Mouse (Mus musculus): ENCODE data around the gene Mrpl54. TPM values are rescaled to one million over a fixed set of nuclear protein-coding genes. Genes with fewer than 3 reads are reported as not detected.
A peak's percentile ranks its signal among the peaks of the same experiment; 100 is the strongest.

Mrpl54 gene
- polyA plus RNA-seq, 1 experiment from 2014 or later = 138 TPM

GRCm38 (mm10) chr10:81302781-81303218 is 36.1 kb upstream of the Mrpl54 start:
- H3K4me2 ChIP-seq = peak overlapping the region; percentile 9; the same call in 1 of the 2 replicates
- ATAC-seq (ENCODE audit: low FRiP score) = no peak
- H3K27ac ChIP-seq = no peak overlapping the region
- 73% methylated on average over 14 of the region's 14 CpGs for WGBS
- peaks cover 26% of the 10 kb centered on the region for H3K36me3 ChIP-seq (replicated peaks)
- H3K9ac ChIP-seq = 0 out of 2 replicates have a peak overlapping the region, but pooled peaks have one; percentile 5
- no peaks in the 10 kb centered on the region for H3K27me3 ChIP-seq
- peaks cover 33% of the 10 kb centered on the region for H3K4me1 ChIP-seq
- no peak overlapping the region for H3K4me3 ChIP-seq (replicated peaks)
- H3K9me3 ChIP-seq = no peaks in the 10 kb centered on the region

- H3K4me1 ChIP-seq = peaks cover 33% of the 10 kb centered on the region
- H3K27me3 ChIP-seq = no peaks in the 10 kb centered on the region
- no peak for ATAC-seq (ENCODE audit: low FRiP score)
- H3K9ac ChIP-seq = no peak overlapping the region
- H3K27ac ChIP-seq = peak overlapping the region; percentile 32; the same call in 1 of the 2 replicates
- no peak overlapping the region for H3K4me3 ChIP-seq (replicated peaks)
- peaks cover 21% of the 10 kb centered on the region for H3K36me3 ChIP-seq (replicated peaks)
- no peaks in the 10 kb centered on the region for H3K9me3 ChIP-seq
- H3K4me2 ChIP-seq = no peak overlapping the region
- 73% methylated on average over 4 of the region's 4 CpGs for WGBS
These were observed 35.6 kb upstream of the Mrpl54 start for GRCm38 (mm10) chr10:81302288-81302687.

- Histone ChIP-seq H3K9me3 (no peaks in the 10 kb centered on the region), H3K9ac (no peak overlapping the region), H3K36me3 (replicated peaks) (peaks cover 14% of the 10 kb centered on the region), H3K4me1 (peaks cover 33% of the 10 kb centered on the region), H3K27ac (no peak overlapping the region), H3K4me3 (replicated peaks) (no peak overlapping the region), H3K27me3 (no peaks in the 10 kb centered on the region), H3K4me2 (no peak overlapping the region)
- 86% methylated on average over 9 of the region's 9 CpGs for WGBS
- no peak for ATAC-seq (ENCODE audit: low FRiP score)
These were observed 34.6 kb upstream of the Mrpl54 start for GRCm38 (mm10) chr10:81301321-81301720.

GRCm38 (mm10) chr10:81300352-81300907 is 33.7 kb upstream of the Mrpl54 start:
- ATAC-seq (ENCODE audit: low FRiP score) = no peak
- WGBS = 85% methylated on average over 9 of the region's 9 CpGs
- H3K4me3 ChIP-seq (replicated peaks) = no peak overlapping the region
- no peaks in the 10 kb centered on the region for H3K9me3 ChIP-seq
- no peak overlapping the region for H3K9ac ChIP-seq
- H3K27ac ChIP-seq = no peak overlapping the region
- H3K36me3 ChIP-seq (replicated peaks) = peaks cover 11% of the 10 kb centered on the region; the same call in 1 of the 2 replicates
- H3K4me2 ChIP-seq = no peak overlapping the region
- peaks cover 37% of the 10 kb centered on the region for H3K4me1 ChIP-seq
- H3K27me3 ChIP-seq = no peaks in the 10 kb centered on the region

- Histone ChIP-seq H3K9ac (peak overlapping the region; percentile 7; the same call in 1 of the 2 replicates), H3K9me3 (no peaks in the 10 kb centered on the region), H3K4me1 (peaks cover 43% of the 10 kb centered on the region), H3K27ac (no peak overlapping the region), H3K27me3 (no peaks in the 10 kb centered on the region), H3K36me3 (replicated peaks) (peaks cover 12% of the 10 kb centered on the region; the same call in 1 of the 2 replicates), H3K4me2 (no peak overlapping the region), H3K4me3 (replicated peaks) (no peak overlapping the region)
- 88% methylated on average over 14 of the region's 14 CpGs for WGBS
- no peak for ATAC-seq (ENCODE audit: low FRiP score)
These were observed 33.0 kb upstream of the Mrpl54 start for GRCm38 (mm10) chr10:81299585-81300351.

- 96% methylated on average over 17 of the region's 17 CpGs for WGBS
- Histone ChIP-seq H3K4me1 (peaks cover 49% of the 10 kb centered on the region), H3K9me3 (no peaks in the 10 kb centered on the region), H3K27me3 (no peaks in the 10 kb centered on the region), H3K36me3 (replicated peaks) (peaks cover 12% of the 10 kb centered on the region; the same call in 1 of the 2 replicates), H3K4me2 (no peak overlapping the region), H3K9ac (no peak overlapping the region), H3K27ac (no peak overlapping the region), H3K4me3 (replicated peaks) (no peak overlapping the region)
- ATAC-seq (ENCODE audit: low FRiP score) = no peak
These were observed 31.8 kb upstream of the Mrpl54 start for GRCm38 (mm10) chr10:81298369-81299100.

- H3K27me3 ChIP-seq = no peaks in the 10 kb centered on the region
- no peak overlapping the region for H3K27ac ChIP-seq
- no peaks in the 10 kb centered on the region for H3K9me3 ChIP-seq
- H3K4me3 ChIP-seq (replicated peaks) = no peak overlapping the region
- WGBS = 84% methylated on average over 10 of the region's 10 CpGs
- peaks cover 12% of the 10 kb centered on the region; the same call in 1 of the 2 replicates for H3K36me3 ChIP-seq (replicated peaks)
- H3K9ac ChIP-seq = no peak overlapping the region
- H3K4me2 ChIP-seq = no peak overlapping the region
- peaks cover 44% of the 10 kb centered on the region for H3K4me1 ChIP-seq
- ATAC-seq (ENCODE audit: low FRiP score) = no peak
These were observed 31.1 kb upstream of the Mrpl54 start for GRCm38 (mm10) chr10:81297845-81298244.

GRCm38 (mm10) chr10:81297246-81297645 is 30.5 kb upstream of the Mrpl54 start:
- H3K4me1 ChIP-seq = peaks cover 38% of the 10 kb centered on the region
- H3K27ac ChIP-seq = no peak overlapping the region
- H3K9ac ChIP-seq = no peak overlapping the region
- H3K36me3 ChIP-seq (replicated peaks) = peaks cover 12% of the 10 kb centered on the region; the same call in 1 of the 2 replicates
- H3K4me3 ChIP-seq (replicated peaks) = no peak overlapping the region
- H3K27me3 ChIP-seq = no peaks in the 10 kb centered on the region; the same call in 1 of the 2 replicates
- 84% methylated on average over 6 of the region's 6 CpGs for WGBS
- no peaks in the 10 kb centered on the region for H3K9me3 ChIP-seq
- H3K4me2 ChIP-seq = no peak overlapping the region
- no peak for ATAC-seq (ENCODE audit: low FRiP score)

GRCm38 (mm10) chr10:81295185-81295584 is 28.5 kb upstream of the Mrpl54 start:
- no peak overlapping the region for H3K4me3 ChIP-seq (replicated peaks)
- peaks cover 12% of the 10 kb centered on the region; the same call in 1 of the 2 replicates for H3K36me3 ChIP-seq (replicated peaks)
- no peaks in the 10 kb centered on the region for H3K9me3 ChIP-seq
- 93% methylated on average over 6 of the region's 6 CpGs for WGBS
- H3K27me3 ChIP-seq = peaks cover 13% of the 10 kb centered on the region
- no peak for ATAC-seq (ENCODE audit: low FRiP score)
- H3K4me2 ChIP-seq = peak overlapping the region; percentile 98; the same call in 1 of the 2 replicates
- H3K4me1 ChIP-seq = peaks cover 40% of the 10 kb centered on the region
- 0 out of 2 replicates have a peak overlapping the region, but pooled peaks have one; percentile 30 for H3K9ac ChIP-seq
- no peak overlapping the region for H3K27ac ChIP-seq

- Histone ChIP-seq H3K9me3 (no peaks in the 10 kb centered on the region), H3K27me3 (peaks cover 21% of the 10 kb centered on the region), H3K4me2 (peak overlapping the region; percentile 98), H3K9ac (peak overlapping the region; percentile 82), H3K27ac (no peak overlapping the region), H3K4me3 (replicated peaks) (peak overlapping the region; percentile 87), H3K4me1 (peaks cover 37% of the 10 kb centered on the region), H3K36me3 (replicated peaks) (peaks cover 12% of the 10 kb centered on the region; the same call in 1 of the 2 replicates)
- 79% methylated on average over 8 of the region's 8 CpGs for WGBS
- no peak for ATAC-seq (ENCODE audit: low FRiP score)
These were observed 27.7 kb upstream of the Mrpl54 start for GRCm38 (mm10) chr10:81294442-81294841.

GRCm38 (mm10) chr10:81293334-81294030 is 26.7 kb upstream of the Mrpl54 start:
- peak; percentile 13 for ATAC-seq (ENCODE audit: low FRiP score)
- H3K4me1 ChIP-seq = peaks cover 39% of the 10 kb centered on the region

More at GRCm38 (mm10) chr10:81293334-81294030, 26.7 kb upstream of the Mrpl54 start:
- H3K4me3 ChIP-seq (replicated peaks) = peak overlapping the region; percentile 87
- H3K4me2 ChIP-seq = peak overlapping the region; percentile 98
- peak overlapping the region; percentile 82 for H3K9ac ChIP-seq
- peaks cover 24% of the 10 kb centered on the region for H3K27me3 ChIP-seq
- peak overlapping the region; percentile 91 for H3K27ac ChIP-seq
- WGBS = 3% methylated on average over 25 of the region's 25 CpGs
- H3K36me3 ChIP-seq (replicated peaks) = peaks cover 12% of the 10 kb centered on the region; the same call in 1 of the 2 replicates
- no peaks in the 10 kb centered on the region for H3K9me3 ChIP-seq

All from forebrain, embryonic 12.5 days (tissue).